Mouse (Mus musculus) ES-Bruce4 (cell line): ENCODE measurements around the gene Morc1.

Experiments used
- CTCF ChIP-seq: IDR thresholded peaks from one replicate; pipeline ENCODE4 v1.8.1; 2011; ENCODE audit warnings: low read depth, low read length
- EP300 ChIP-seq: IDR thresholded peaks from 2 replicates; pipeline ENCODE4 v1.6.1; 2011; ENCODE audit warnings: low read depth, low read length; ENCODE audit not compliant: insufficient read depth
- POLR2A ChIP-seq: IDR thresholded peaks from one replicate; pipeline ENCODE4 v1.8.1; 2011; ENCODE audit warnings: low read length; ENCODE audit not compliant: insufficient read depth

- TF ChIP-seq CTCF (no peak), EP300 (no peak), POLR2A (no peak)
Observed at GRCm38 (mm10) chr16:48516776-48517499, 85.9 kb downstream of the Morc1 start.
